Mouse (Mus musculus): ENCODE measurements at regions not wholly inside any gene's neighbourhood (a gene's known extent, or its start where the extent isn't known, plus 50 kb on each side); places are given as distances from the start of the nearest gene placed in this dataset.
A peak's percentile ranks its signal among the peaks of the same experiment; 100 is the strongest.

GRCm38 (mm10) chr1:61050346-61050745 is 72.6 kb downstream of the Icos start:
- no peak for DNase-seq (ENCODE audit: low spot score in 2 of 2)

- no peak for DNase-seq (ENCODE audit: low spot score in 2 of 2)
Observed at GRCm38 (mm10) chr1:61053676-61054075, 75.9 kb downstream of the Icos start.

- DNase-seq (ENCODE audit: low spot score in 2 of 2), result no peak
Observed at GRCm38 (mm10) chr1:61054391-61054790, 76.7 kb downstream of the Icos start.

- peak; percentile 46 to 56 for DNase-seq (ENCODE audit: low spot score in 2 of 2)
Observed at GRCm38 (mm10) chr1:61055176-61055575, 77.4 kb downstream of the Icos start.

- no peak for DNase-seq (ENCODE audit: low spot score in 2 of 2)
Observed at GRCm38 (mm10) chr1:61059910-61060536, 82.3 kb downstream of the Icos start.

GRCm38 (mm10) chr1:61061892-61062460 is 84.2 kb downstream of the Icos start:
- DNase-seq (ENCODE audit: low spot score in 2 of 2), result no peak

DNA sequence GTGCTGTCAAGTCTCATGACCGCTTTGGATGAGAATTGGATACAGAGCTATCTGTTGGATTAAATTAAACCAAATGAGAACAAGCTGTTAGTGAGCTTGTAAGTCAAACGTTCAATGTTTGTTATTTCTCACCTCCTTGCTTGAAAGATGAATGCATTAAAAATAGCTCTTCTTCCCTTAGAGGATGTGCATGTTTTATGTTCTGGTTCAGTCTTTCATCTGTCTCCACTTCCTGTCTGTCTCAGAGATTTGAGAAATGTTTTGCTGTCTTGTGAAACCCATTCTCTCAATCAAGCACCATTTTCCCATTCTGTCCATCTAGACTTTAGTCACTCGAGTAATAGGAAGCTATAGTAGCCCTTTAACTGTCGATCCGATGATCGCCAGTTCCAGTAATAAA is 90.4 kb downstream of the Icos start:
- DNase-seq (ENCODE audit: low spot score in 2 of 2), result no peak

- no peak for DNase-seq (ENCODE audit: low spot score in 2 of 2)
Observed at GRCm38 (mm10) chr1:61074127-61074526, 96.4 kb downstream of the Icos start.

DNA sequence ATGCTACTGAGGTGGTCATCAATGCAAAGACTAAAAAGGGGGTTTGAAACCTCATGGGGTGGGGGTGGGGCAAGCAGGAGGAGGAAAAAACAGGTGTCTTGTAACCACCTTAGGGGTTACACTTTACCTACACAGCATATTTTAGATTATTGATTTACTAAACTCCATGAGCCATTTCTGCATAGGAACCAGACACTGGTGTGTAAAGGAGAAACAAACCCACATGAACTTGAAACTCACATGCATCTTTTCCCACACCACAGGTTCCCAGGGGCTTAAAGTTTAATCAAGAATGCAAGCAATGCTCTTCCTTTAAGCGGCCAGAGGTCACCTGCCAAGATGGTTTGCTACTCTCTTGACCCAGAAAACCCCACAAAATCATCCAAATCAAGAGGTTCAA is 97.6 kb downstream of the Icos start:
- DNase-seq (ENCODE audit: low spot score in 2 of 2), result no peak

DNA sequence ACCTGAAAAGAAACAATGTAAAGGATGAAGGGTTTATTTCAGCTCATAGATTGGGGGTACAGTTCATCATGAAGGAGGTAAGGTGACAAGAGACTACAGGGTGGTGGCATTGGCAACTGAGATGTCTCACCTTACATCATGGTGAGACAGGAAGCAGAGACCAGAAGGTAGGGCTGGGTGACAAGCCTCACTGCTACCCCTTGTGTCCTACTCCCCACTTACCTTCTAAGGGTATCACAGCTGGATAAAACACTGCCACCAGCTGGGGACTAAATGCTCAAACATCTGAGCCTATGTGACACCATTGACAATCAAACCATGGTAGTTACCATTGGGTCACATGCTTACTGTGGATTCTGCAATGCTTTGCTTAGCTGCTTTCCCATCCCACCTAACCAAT is 107.0 kb downstream of the Icos start:
- DNase-seq (ENCODE audit: low spot score in 2 of 2), result no peak

DNA sequence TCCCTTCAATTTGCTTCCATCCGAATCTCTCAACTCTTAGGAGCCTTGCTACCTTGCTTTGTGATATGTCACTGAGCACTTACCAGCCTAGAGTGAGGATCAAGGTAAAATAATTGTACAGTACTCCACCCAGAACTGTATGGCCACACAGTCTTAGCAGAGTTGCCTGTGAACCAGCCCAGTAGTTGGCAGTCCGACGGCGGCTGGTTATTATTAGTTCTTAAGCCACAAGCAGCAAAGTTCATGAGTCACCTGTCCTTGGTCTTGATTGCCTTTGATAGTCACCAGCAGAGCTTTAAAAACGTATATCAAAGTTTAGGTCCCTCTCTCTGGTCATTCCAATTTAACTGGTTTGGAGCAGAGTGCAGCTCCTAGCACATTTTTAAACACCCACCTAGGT is 109.1 kb downstream of the Icos start:
- DNase-seq (ENCODE audit: low spot score in 2 of 2), result no peak

DNA sequence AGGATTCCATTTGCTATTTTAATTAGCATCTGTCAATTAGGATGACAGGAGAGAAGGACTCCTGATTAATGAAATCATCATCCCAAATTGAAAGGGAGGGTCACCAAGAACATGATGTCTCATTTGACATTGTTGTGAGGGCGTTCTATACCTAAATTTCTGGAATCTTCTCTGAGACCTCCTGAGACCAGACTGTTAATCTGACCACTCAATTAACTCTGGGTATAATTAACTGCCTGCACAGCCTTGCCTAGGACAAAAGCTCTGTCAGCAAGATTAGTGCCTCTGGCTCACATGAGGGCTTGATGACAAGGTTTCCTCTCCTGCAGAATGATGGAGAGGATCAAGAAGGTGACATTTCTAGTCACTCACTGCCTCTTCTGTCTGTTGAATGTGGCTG is 113.1 kb downstream of the Icos start:
- DNase-seq (ENCODE audit: low spot score in 2 of 2), result no peak

- DNase-seq (ENCODE audit: low spot score in 2 of 2), result no peak
Observed at GRCm38 (mm10) chr1:61095481-61096165, 117.9 kb downstream of the Icos start.

DNA sequence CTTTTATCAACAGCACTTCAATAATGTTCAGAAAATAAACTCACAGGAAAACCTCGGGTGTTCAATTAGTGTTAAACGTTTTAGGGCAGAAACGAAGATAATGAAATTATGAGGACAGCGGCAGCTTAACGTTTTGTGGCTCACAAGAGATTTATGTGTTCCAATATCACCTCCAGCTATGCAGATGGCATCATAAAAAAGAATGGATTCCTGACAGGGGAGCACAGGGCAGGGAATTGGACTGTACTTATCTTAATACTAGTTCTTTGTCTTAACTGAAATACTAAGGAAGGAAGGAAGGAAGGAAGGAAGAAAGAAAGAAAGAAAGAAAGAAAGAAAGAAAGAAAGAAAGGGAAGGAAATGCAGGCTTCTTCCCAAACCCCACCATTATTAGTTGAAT is 121.6 kb downstream of the Icos start:
- no peak for DNase-seq (ENCODE audit: low spot score in 2 of 2)

DNA sequence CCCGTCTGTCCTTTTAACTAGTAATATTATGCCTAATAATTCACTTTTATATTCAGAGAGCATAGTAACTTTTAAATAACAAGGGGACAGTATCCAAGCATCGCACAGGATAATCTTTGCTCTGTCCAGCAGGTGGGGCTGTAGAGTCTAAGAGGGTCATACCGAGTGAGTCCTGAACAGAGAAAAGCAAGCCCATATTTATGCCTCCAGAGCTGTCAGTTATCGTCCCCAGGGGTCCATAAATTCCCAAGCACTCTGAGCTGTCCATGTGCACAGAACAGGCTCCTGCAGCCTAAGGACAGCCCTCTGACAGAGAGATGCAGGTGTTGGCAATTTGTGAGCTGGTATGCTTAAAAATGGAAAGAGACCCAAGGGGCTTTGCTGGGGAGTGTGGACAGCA is 124.0 kb downstream of the Icos start:
- DNase-seq (ENCODE audit: low spot score in 2 of 2), result no peak

DNA sequence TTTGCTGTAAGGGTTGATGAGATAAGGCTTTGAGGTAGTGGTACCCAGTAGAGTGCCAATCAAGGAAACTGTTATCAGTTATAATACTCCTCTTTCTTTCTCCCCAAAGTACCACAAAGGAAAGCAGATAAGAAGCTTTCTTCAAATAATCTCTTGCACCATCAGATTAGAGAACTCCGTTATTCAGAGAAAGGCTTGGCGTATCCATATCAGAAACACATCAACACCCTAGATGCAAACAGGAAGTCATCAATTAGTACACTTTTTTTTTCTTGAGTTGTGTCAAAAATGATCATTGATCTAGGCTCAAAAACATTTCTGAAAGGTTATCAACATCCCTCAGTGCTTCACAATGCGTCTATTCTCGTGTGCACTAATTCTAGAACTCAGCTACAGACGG is 124.6 kb downstream of the Icos start:
- no peak for DNase-seq (ENCODE audit: low spot score in 2 of 2)

- no peak for DNase-seq (ENCODE audit: low spot score in 2 of 2)
Observed at GRCm38 (mm10) chr1:61103581-61103980, 125.9 kb downstream of the Icos start.

DNA sequence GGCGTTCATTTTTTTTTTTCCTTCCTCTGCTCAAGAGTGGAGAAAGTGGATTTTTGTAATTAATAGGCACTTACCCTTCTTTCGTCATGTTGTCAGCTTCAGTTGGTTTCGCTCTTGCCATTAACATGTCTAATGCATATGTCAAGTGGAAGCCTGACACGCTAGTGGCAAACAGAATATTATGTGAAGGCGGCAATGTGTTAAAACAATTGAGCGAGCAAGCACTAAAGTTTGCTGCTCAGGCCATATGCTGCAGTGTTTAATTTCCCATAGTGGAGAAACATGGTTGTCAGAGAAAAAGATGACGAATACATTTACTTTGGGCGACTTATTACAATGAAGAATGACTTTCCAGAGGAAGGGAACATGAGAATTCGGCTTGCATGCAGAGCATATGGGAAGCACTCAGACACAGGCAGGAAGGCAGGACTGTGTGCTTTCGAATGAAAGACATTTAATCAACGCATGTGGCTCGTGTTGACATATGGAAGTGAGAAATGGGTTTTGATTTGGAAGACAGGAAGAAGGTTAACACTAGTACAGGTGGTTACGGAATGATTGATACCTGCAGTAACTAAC is 134.1 kb downstream of the Icos start:
- no peak for DNase-seq (ENCODE audit: low spot score in 2 of 2)

DNA sequence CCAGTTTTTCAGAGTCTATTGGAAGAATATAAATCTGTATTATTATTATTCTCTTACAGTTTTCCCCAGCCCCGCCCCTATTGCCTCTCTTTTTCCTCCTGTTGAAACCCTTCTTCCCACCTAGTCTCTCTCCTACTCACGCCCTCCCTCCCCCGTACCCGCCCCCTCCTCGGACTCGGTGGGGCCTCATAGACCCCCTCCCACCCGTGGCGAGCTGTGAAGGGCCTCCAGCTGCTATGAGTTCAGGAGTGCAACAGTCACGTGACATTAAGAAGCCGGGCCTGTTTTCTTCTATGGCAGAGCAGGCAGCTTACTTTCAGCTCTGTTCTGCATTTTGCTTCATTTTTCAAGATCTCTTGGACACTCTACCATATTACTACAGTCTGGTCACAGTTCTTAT is 139.8 kb downstream of the Icos start:
- DNase-seq (ENCODE audit: low spot score in 2 of 2), result no peak

DNA sequence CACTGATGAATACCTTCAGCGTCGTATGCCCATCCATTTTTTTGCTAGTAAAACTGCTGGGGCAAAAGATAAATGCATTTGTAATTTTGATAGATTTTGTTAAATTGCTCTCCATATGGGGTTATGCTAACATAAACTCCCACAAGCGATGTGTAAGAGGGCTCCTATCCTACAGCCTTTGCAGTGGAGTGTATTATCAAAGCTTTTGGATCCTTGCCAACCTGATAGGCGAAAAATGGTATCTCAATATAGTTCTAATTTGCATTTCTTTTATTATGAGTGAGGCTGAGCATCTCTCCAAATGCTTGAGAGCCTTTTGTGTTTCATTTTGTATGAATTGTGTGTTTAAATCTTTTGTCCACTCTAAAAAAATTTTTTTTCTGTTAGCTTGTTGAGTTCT is 140.3 kb downstream of the Icos start:
- no peak for DNase-seq (ENCODE audit: low spot score in 2 of 2)

- no peak for DNase-seq (ENCODE audit: low spot score in 2 of 2)
Observed at GRCm38 (mm10) chr1:61121480-61121879, 143.8 kb downstream of the Icos start.

GRCm38 (mm10) chr1:61125127-61125526 is 147.4 kb downstream of the Icos start:
- DNase-seq (ENCODE audit: low spot score in 2 of 2), result no peak
